Mouse (Mus musculus) 3T3-L1 (cell line): Measurements from ENCODE around the gene Ctsr.
"Not testable (repeated sequence)": the region's sequence is repeated elsewhere in the genome, so short reads cannot be mapped to it uniquely, and the experiment has no call there.

Experiments
- DNase-seq: peaks from one replicate; pipeline ENCODE4 v3.0.0-alpha.2; 2015; ENCODE audit warnings: low read depth, low spot score

Gene Ctsr

GRCm38 (mm10) chr13:61164156-61164555, at the start of gene Ctsr:
Ctsr (minus strand) TSS chr13:61164256.
- DNase-seq = no peak

- DNase-seq = no peak
Observed at GRCm38 (mm10) chr13:61203310-61203709, 39.3 kb upstream of the Ctsr start, which contains the start of gene Cts6. Cts6 (minus strand) TSS chr13:61203410.

GRCm38 (mm10) chr13:61185151-61185933, 21.3 kb upstream of the Ctsr start:
- not testable (repeated sequence) for DNase-seq

- DNase-seq = no peak
Observed at GRCm38 (mm10) chr13:61164622-61165021, 566 bp upstream of the Ctsr start.
